Mouse (Mus musculus) thymus, postnatal 0 days (tissue): ENCODE data around the gene N4bp2. TPM values are rescaled to one million over a fixed set of nuclear protein-coding genes. Genes with fewer than 3 reads are reported as not detected.

ENCODE experiments used
- DNase-seq: peaks from one replicate; pipeline ENCODE4 v3.0.0-alpha.2; 2015; ENCODE audit warnings: low spot score
- polyA plus RNA-seq: library from polyadenylated mRNA; unstranded; fragments of >200 nt; fragmentation: Nextera tagmentation; extraction: Ambion mirVana; gene quantifications from 2 replicates; pipeline ENCODE4 v1.2.1, GENCODE M21; 2015

Gene N4bp2
- polyA plus RNA-seq, 1 experiment from 2014 or later: 26.9 TPM

- DNase-seq: peak; percentile 77
Measured at GRCm38 (mm10) chr5:65861154-65861944, 98.0 kb downstream of the N4bp2 start, which contains the start of gene Rhoh. Gene Rhoh (plus strand): TSS chr5:65861213.

GRCm38 (mm10) chr5:65862217-65862927 lies 99.1 kb downstream of the N4bp2 start:
- DNase-seq: peak; percentile 23

GRCm38 (mm10) chr5:65863349-65863749 lies 100.0 kb downstream of the N4bp2 start:
- peak; percentile 95 for DNase-seq

GRCm38 (mm10) chr5:65864486-65864885 lies 101.2 kb downstream of the N4bp2 start:
- DNase-seq: peak; percentile 38

GRCm38 (mm10) chr5:65864946-65865345 lies 101.6 kb downstream of the N4bp2 start:
- peak; percentile 23 for DNase-seq

- DNase-seq: no peak
Measured at GRCm38 (mm10) chr5:65866591-65866990, 103.3 kb downstream of the N4bp2 start.

GRCm38 (mm10) chr5:65867380-65868116 lies 104.2 kb downstream of the N4bp2 start:
- peak; percentile 59 for DNase-seq

- no peak for DNase-seq
Measured at GRCm38 (mm10) chr5:65868419-65868818, 105.1 kb downstream of the N4bp2 start.

GRCm38 (mm10) chr5:65869660-65870059 lies 106.3 kb downstream of the N4bp2 start:
- DNase-seq: no peak

GRCm38 (mm10) chr5:65871276-65871875 lies 108.1 kb downstream of the N4bp2 start:
- peak; percentile 32 for DNase-seq

GRCm38 (mm10) chr5:65873212-65873611 lies 109.9 kb downstream of the N4bp2 start:
- DNase-seq: peak; percentile 35

- peak; percentile 22 for DNase-seq
Measured at GRCm38 (mm10) chr5:65875269-65875668, 111.9 kb downstream of the N4bp2 start.

GRCm38 (mm10) chr5:65878367-65878766 lies 115.0 kb downstream of the N4bp2 start:
- DNase-seq: no peak

Other genes with a start within 250 kb of the N4bp2 start
- 218 and 226 TPM in 2 replicates for gene Smim14, start 226.3 kb upstream of the N4bp2 start, polyA plus RNA-seq
- 157 and 164 TPM in 2 replicates for gene Ube2k, start 226.3 kb upstream of the N4bp2 start, polyA plus RNA-seq
- 59.6 and 66.5 TPM in 2 replicates for gene Pds5a, start 65.2 kb upstream of the N4bp2 start, polyA plus RNA-seq
- 174 and 206 TPM in 2 replicates for gene Rhoh, start 97.7 kb downstream of the N4bp2 start, polyA plus RNA-seq
- gene Chrna9, start 171.4 kb downstream of the N4bp2 start, polyA plus RNA-seq: 244 and 286 TPM in 2 replicates
- 0.82 and 1.0 TPM in 2 replicates for gene 9130230L23Rik, start 240.8 kb downstream of the N4bp2 start, polyA plus RNA-seq